Mouse (Mus musculus) spleen, adult 2 months (tissue): ENCODE results near the gene Cacna1a. TPM values are rescaled to one million over a fixed set of nuclear protein-coding genes. Genes with fewer than 3 reads are reported as not detected.

ENCODE experiments used
- DNase-seq, 2 experiments: peaks; one replicate each; pipeline versions ENCODE4 v3.0.0 to v3.0.0-alpha.2; 2012 to 2021; ENCODE audit warnings: low spot score in 2 of 2, low read depth in 1 of 2
- H3K27ac ChIP-seq: fragments of 200-500 bp; 2 replicates; pipeline ENCODE4 v1.5.1; 2012; ENCODE audit warnings: low read length, inconsistent platforms; ENCODE audit not compliant: insufficient read depth
- H3K27me3 ChIP-seq: fragments of 200-500 bp; 2 replicates; pipeline ENCODE4 v1.6.1; 2012; ENCODE audit warnings: mild to moderate bottlenecking, moderate library complexity, low read length, inconsistent platforms; ENCODE audit not compliant: control insufficient read depth, insufficient read depth
- H3K36me3 ChIP-seq: fragments of 200-500 bp; 2 replicates; pipeline ENCODE4 v1.6.1; 2012; ENCODE audit warnings: mild to moderate bottlenecking, low read length, inconsistent platforms; ENCODE audit not compliant: control insufficient read depth, insufficient read depth
- H3K4me1 ChIP-seq: fragments of 200-500 bp; 2 replicates; pipeline ENCODE4 v1.6.1; 2011; ENCODE audit warnings: inconsistent platforms; ENCODE audit not compliant: control insufficient read depth, insufficient read depth, insufficient read length
- H3K4me3 ChIP-seq: fragments of 200-500 bp; 2 replicates; pipeline ENCODE4 v1.5.1; 2011; ENCODE audit warnings: mild to moderate bottlenecking, inconsistent platforms; ENCODE audit not compliant: insufficient read depth, insufficient read length; ENCODE audit errors: extremely low read depth
- CTCF ChIP-seq: fragments of 200-500 bp; IDR thresholded peaks from 2 replicates; pipeline ENCODE4 v1.5.1; 2011; ENCODE audit warnings: mild to moderate bottlenecking, inconsistent platforms; ENCODE audit not compliant: insufficient read depth, insufficient read length, insufficient replicate concordance; ENCODE audit errors: extremely low read depth
- POLR2A ChIP-seq: fragments of 200-500 bp; IDR thresholded peaks from 2 replicates; pipeline ENCODE4 v1.6.1; 2011; ENCODE audit warnings: low read depth, low read length, inconsistent platforms
- WGBS: fragments of 180-500 bp; shearing (Covaris S2); methylation state at CpG from one replicate; pipeline ENCODE4 v1.1.7; 2018; 5-methylcytosine and 5-hydroxymethylcytosine counted together
- polyA plus RNA-seq: library from polyadenylated mRNA; depleted of rRNA; stranded (reverse); fragments of >200 nt; gene quantifications from 2 replicates; pipeline ENCODE4 v1.2.3, GENCODE M21; 2012

Cacna1a gene
- polyA plus RNA-seq, 1 experiment: 7.0 TPM

GRCm38 (mm10) chr8:84659936-84660818, 271.9 kb downstream of the Cacna1a start:
- Histone ChIP-seq H3K27me3 (no peaks in the 10 kb centered on the region), H3K36me3 (no peaks in the 10 kb centered on the region), H3K27ac (peak overlapping the region; percentile 98), H3K4me3 (peak overlapping the region; percentile 88), H3K4me1 (peaks cover 17% of the 10 kb centered on the region; the same call in 1 of the 2 replicates)
- DNase-seq: peak in 1 of 2 experiments; percentile 69
- WGBS: 2% methylated on average over 33 of the region's 33 CpGs
- no peak for TF ChIP-seq CTCF
- TF ChIP-seq POLR2A: peak; percentile 40

- Histone ChIP-seq H3K4me1 (peaks cover 16% of the 10 kb centered on the region; the same call in 1 of the 2 replicates), H3K4me3 (peak overlapping the region; percentile 88), H3K27ac (peak overlapping the region; percentile 98), H3K27me3 (no peaks in the 10 kb centered on the region), H3K36me3 (no peaks in the 10 kb centered on the region)
- DNase-seq: peak in 1 of 2 experiments; percentile 27
- TF ChIP-seq POLR2A (no peak; the same call in 1 of the 2 replicates), CTCF (no peak)
- WGBS: 2% methylated on average over 20 of the region's 20 CpGs
Observed at GRCm38 (mm10) chr8:84660819-84661457, 272.7 kb downstream of the Cacna1a start.

- WGBS: under 1% methylated on average over 24 of the region's 24 CpGs
- TF ChIP-seq POLR2A (peak; percentile 59), CTCF (no peak)
- peak overlapping the region; percentile 98 for H3K27ac ChIP-seq
- H3K27me3 ChIP-seq: no peaks in the 10 kb centered on the region
- no peaks in the 10 kb centered on the region for H3K36me3 ChIP-seq
- DNase-seq: peak; percentile 78 to 91
- H3K4me3 ChIP-seq: peak overlapping the region; percentile 88
- peaks cover 10% of the 10 kb centered on the region; the same call in 1 of the 2 replicates for H3K4me1 ChIP-seq
Observed at GRCm38 (mm10) chr8:84661458-84661871, 273.2 kb downstream of the Cacna1a start.

- Histone ChIP-seq H3K27ac (peak overlapping the region; percentile 98), H3K27me3 (no peaks in the 10 kb centered on the region), H3K4me3 (peak overlapping the region; percentile 88), H3K4me1 (peaks cover 8% of the 10 kb centered on the region; the same call in 1 of the 2 replicates), H3K36me3 (no peaks in the 10 kb centered on the region)
- peak in 1 of 2 experiments; percentile 47 for DNase-seq
- TF ChIP-seq CTCF: no peak
- no peak; the same call in 1 of the 2 replicates for TF ChIP-seq POLR2A
- under 1% methylated on average over 61 of the region's 61 CpGs for WGBS
Observed at GRCm38 (mm10) chr8:84661961-84662571, 273.8 kb downstream of the Cacna1a start.

- H3K27me3 ChIP-seq: no peaks in the 10 kb centered on the region
- peaks cover 6% of the 10 kb centered on the region; the same call in 1 of the 2 replicates for H3K4me1 ChIP-seq
- peak within 1 kb of the TSS; percentile 98 for H3K27ac ChIP-seq
- peak; percentile 87 to 91 for DNase-seq
- H3K4me3 ChIP-seq: peak within 1 kb of the TSS; percentile 88
- no peaks in the 10 kb centered on the region for H3K36me3 ChIP-seq
- TF ChIP-seq POLR2A: peak; percentile 100
- TF ChIP-seq CTCF: no peak
- WGBS: under 1% methylated on average over 27 of the region's 27 CpGs
Observed at GRCm38 (mm10) chr8:84662581-84663065, 274.4 kb downstream of the Cacna1a start, which contains the start of gene Ier2. Ier2 (minus strand) TSS chr8:84662852.

- Histone ChIP-seq H3K4me3 (peak overlapping the region; percentile 72), H3K36me3 (no peaks in the 10 kb centered on the region), H3K4me1 (peaks cover 6% of the 10 kb centered on the region; the same call in 1 of the 2 replicates), H3K27me3 (no peaks in the 10 kb centered on the region), H3K27ac (peak overlapping the region; percentile 98)
- TF ChIP-seq POLR2A (peak; percentile 45; the same call in 1 of the 2 replicates), CTCF (no peak)
- peak; percentile 88 to 94 for DNase-seq
- WGBS: 4% methylated on average over 43 of the region's 43 CpGs
Observed at GRCm38 (mm10) chr8:84663483-84664327, 275.5 kb downstream of the Cacna1a start.
